Mouse (Mus musculus): ENCODE data around the gene Gm4131.

GRCm38 (mm10) chr14:62425277-62425691 is 141.4 kb downstream of the Gm4131 start:
- TF ChIP-seq CTCF (IDR thresholded peaks at IDR 0.05; ENCODE audit: low read depth) = no peak
- peak; percentile 49; the same call in 1 of the 2 replicates for TF ChIP-seq EP300 (IDR thresholded peaks at IDR 0.05; ENCODE audit: low read depth)

All from liver, postnatal 0 days (tissue).